Mouse (Mus musculus) ovary, postnatal 10 days (tissue): ENCODE results near the gene Igsf21.

Source experiments
- DNase-seq: peaks from one replicate; pipeline ENCODE4 v3.0.0; 2022; ENCODE audit warnings: low spot score

Gene Igsf21

DNA sequence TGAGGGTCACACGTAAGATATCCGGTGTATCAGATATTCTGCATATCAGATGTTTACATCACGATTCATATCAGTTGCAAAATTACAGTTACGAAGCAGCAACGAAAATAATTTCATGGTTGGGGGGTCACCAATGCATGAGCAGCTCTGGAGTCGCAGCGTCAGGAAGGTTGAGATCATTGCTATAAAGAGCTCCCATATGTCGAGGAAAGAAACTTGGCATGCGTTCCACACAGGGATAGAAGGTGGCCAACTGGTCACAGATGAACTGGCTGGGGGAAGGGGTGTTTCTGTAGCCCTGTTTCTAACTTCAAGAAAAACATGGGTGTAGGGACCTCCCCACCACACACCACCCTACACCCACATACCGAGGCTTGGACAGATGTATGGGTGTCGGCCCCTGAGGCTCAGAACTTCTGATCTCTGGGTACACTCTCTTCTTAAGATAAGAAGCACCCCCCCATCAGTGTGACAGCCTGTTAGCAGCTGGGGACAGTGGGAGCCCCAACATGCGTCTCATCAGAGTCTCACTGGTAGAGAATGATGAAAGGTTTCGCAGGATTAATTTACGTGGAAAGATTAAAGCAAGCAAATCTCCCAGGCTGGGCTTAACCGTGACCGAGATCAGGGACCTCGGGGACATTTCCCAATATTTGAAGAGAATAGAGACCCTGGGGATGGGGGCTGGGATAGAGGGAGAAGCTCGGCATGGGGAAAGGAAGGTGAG lies 54.1 kb downstream of the Igsf21 start:
- DNase-seq, result no peak

DNA sequence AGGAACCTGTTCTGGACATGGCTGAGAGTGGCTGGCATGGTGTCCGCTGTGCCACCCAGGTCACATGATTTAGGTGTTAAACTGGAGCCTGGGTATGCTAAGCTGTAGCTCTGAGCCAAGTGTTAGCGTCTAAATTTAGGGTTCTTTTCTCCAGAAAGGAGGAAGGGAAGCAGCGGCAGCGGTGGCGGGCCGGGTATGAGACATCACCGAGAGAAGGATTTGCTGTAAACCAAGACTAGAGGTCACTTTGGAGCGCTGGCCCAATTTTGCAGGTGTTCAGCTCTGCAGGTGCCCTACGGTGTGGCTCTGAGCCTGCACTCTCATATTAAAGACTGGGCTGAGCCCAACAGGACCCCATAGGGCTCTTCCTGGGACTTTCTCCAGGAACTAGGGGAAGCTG lies 57.0 kb downstream of the Igsf21 start:
- DNase-seq, result no peak

DNA sequence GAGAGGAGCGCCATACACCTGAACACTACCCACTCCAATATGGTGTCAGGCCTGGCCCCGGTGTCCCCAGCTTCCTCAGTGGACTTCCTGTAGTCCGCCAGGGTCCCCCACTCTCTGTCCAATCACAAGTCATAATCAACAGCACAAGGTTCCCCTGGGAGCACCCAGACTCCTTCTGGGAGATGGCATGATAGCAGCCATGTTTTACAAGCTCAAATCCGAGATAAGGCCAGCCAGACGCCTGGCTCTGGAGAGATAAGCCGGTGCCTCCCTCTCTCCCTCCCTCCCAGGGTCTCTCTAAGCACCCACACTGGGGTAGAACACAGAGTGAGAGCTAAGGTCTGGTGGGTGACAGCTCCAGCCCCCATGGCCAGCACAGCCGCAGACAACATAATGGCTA lies 58.0 kb downstream of the Igsf21 start:
- DNase-seq, result no peak

DNA sequence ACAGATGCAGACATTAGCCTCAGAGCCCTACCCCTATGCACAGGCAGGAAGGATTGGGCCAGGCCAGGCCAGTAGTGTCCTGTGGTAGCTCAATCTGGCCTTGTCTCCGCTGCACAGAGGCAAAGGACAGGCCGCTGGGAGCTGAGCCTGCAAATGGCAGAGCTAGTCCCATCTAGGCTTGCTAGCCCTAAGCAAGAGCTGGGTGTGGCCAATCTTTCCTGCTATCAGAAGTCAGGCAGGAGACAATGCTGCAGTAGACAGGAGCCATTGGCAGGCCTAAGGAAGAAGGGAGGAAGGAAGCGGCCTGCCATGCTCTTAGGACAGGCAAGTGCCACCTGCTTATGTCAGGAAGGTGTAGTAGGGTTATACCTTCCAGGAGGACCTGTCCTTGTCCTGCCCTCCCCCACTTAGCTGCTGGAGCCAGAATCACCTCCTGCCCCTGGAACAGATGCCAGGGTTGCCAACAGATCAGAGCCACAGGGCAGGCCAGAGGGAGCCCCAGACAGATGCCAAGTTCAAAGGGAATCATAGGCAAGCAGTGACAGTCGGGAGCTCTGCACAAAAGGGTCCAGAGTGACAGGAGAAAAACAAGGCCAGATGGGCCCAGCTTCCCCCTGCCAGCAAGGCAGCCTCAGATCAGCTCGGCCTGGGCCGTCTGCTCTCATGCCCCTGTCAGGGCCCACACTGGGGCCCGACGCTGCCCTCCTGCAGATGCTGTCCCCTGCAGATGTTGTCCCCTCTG lies 59.0 kb downstream of the Igsf21 start:
- DNase-seq, result no peak

DNA sequence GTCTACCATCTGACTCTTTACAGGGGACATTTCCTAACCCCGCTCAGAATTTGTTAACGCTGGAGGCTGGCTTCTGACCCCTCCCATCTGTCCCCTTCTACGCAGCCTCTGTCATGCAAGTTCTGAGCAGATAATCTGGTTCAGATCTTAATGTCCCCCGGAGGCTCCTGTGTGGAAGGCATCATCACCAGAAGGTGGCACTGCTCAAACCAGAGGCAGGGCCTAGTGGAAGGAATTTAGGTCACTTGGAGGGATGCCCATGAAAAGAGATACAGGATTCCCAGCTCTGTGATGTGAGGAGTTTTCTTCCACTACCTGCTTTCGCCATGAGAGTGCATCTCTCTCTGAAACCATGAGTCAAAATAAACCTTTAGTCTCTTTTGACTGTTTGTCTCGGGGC lies 67.0 kb downstream of the Igsf21 start:
- no peak for DNase-seq

DNA sequence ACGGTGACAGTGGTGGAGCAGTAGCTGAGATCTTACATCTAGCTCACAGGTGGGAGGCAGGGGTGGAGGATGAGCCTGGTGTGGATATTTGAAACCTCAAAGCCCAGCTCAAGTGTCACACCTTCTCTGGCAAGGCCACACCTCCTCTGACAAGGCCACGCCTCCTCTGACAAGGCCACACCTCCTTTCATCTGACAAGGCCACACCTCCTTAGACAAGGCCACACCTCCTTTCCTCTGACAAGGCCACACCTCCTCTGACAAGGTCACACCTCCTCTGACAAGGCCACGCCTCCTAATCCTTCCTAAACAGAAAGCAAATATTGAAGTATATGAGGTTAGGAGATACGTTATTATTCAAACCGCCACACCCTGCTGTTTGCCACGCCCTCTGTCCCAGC lies 69.5 kb downstream of the Igsf21 start:
- DNase-seq, result no peak

DNA sequence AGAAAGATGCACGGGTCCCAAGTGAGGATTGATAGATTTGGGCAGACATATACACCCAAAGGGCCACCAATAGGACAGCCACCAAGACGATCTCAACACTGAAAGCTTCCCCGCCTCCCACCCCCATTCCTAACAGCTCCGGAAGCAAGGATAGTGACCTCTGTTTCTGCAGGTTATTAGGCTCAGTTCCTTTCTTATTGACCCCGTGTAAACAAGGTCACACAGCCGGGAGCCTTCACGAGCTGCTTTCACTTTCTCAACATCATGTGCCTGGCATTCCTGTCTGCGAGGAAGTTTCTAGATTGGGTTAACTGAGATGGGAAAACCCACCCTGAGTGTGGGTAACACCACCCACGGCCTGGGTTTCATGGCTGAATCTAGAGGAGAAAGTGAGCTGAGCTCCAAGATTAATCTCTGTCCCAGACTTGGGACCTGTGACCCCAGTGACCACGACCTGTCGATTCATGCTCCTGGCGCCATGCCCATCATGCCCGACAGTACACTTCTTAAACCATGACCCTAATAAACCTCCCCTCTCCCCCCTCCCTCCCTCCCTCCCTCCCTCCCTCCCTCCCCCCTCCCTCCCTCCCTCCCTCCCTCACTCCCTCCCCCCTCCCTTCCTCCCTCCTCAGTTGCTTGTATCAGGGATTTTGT lies 72.7 kb downstream of the Igsf21 start:
- DNase-seq, result no peak

DNA sequence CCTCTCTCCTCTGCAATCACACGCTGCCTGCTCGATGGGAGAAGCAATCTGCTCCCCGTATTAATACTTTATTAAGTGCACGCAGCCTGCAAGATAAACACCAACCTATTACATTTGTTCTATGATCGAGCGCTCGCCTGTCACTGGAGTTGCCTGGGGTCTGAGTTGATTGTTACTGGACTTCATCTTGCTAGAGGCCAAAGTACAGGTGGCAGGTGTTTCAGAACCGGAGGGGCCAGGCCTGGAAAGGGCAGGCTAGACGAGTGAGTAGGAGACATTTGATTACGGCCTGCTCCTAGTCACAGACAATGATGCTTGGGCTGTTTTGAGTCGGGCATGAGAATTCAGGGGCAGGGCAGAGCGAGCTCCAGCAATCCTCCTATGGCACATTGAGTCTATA lies 73.5 kb downstream of the Igsf21 start:
- DNase-seq, result no peak

DNA sequence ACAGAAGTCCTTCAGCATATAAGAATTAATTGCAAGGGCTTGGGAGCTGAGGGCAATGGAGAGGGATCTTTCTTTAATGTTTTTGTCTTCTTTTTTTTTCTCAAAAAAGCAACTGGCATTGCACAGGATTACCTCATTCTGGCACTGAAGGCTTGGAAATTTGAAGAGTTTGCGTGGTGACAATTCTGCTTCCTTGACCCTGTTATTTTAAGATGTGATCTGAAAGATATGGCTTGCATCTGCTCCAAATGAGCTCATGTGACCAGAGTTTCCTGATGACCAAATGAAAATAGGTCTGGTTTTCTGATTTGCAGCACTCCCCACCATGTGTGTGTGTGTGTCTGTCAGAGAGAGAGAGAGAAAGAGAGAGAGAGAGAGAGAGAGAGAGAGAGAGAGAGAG lies 74.7 kb downstream of the Igsf21 start:
- DNase-seq, result no peak

DNA sequence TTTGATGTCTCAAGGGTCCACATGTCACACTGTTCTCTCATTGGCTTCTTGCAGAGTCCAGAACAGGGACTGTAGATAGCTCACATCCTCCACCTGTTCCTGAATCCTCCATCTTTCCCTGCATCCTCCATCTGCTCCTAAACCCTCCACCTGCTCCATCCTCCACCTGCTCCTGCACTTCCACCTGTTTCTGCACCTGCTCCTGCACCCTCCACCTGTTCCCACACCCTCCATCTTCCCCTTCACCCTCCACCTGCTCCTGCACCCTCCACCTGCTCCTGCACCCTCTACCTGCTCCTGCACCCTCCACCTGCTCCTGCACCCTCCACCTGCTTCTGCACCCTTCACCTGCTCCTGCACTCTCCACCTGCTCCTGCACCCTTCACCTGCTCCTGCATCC lies 75.4 kb downstream of the Igsf21 start:
- DNase-seq, result no peak

DNA sequence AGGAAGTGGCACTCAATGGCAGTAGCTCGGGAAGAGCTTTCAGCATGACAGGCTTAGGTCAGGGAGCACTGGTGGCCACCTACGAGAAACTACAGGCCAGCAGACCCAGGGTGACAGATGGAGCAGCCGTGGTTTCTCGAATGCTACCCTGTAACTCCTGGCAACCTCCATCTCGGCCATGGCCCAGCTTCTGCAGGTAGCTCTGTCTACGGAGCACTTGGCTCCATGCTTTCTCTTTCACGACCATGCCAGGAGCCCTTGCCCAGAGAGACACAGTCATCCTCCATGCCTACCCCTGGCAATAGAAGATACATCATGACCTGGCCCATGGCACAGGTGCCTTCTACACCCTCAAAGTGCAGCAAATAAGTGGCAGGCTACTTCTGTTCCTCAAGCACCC lies 80.7 kb downstream of the Igsf21 start:
- no peak for DNase-seq

DNA sequence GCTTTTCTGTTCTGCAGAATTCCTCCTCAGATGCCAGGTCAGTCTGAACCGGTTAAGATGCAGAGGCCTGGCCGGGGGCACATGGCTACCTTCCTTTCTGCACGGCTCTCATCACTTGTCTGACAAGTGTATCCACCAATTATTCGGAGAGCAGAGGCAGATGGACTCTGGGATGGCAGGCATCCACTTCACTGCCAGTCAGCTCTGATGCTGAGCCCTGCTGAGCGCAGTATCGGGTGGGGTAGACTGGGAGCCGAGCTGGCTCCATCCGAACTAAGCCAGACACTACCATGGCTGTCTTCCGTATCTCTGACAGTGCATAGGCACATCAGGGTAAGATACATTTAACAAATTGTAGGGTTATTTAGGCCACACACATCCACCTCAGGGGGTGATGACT lies 81.9 kb downstream of the Igsf21 start:
- no peak for DNase-seq

DNA sequence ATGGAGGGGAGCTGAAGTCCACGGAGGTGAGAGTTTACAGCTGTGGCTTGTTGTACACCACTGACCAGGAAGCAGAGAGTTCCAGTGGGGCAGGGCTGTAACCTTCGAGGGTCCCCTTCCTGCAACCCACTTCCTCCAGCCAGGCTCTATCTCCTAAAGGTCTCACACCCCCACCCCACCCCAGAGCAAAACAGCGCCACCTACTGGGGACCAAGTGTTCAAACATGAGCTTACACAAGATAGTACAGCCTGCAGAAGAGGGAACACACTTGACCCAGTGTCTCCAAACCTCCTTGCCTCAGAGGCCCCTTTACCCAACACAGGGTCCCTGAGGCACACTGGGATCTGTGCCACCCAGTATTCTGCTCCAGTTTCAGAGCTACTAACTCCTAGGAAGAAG lies 87.0 kb downstream of the Igsf21 start:
- no peak for DNase-seq

DNA sequence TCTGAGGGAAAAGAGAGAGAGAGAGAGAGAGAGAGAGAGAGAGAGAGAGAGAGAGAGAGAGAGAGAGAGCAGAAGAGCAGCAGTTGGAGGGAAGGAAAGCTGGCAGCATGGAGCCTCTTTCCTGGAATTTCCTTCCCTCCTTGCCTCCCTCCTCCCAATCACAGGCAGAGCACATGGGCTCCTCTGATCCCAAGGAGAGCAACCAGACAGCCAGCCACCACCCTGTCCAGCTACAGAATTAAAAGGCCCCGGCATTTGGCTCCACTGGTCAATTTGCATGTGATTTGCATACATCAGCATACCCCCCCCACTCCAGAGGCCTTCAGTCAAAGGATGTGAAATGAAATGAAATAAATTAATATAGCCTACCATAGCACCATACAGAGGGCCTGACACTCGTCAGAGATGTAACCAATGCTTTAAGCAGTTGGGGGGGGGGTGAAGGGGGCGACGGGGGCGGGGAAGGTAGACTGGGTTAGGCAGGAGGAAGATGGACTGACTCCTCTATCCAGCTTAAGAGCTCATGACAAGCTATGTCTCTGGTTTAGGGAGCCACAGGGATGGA lies 91.6 kb downstream of the Igsf21 start:
- no peak for DNase-seq

DNA sequence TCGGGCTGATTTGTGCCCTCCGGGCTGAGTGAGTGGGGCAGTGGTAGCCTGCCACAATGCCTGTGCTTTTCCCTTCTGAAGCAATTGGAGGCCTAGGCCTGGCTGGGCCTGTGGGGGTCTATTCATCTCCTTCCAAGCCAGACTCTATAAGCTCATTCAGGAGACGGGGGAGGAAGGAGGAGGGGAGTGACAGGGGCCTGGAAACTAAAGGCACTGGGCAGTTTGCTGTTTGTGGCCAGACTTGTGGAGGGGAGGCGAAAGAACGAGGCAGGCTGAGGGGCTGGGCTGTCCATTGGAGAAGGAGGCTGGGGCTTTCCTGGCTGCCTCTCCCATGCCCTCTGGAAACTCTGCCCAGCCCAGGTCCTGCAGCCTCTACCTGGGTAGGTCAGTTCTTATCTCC lies 92.1 kb downstream of the Igsf21 start:
- no peak for DNase-seq

DNA sequence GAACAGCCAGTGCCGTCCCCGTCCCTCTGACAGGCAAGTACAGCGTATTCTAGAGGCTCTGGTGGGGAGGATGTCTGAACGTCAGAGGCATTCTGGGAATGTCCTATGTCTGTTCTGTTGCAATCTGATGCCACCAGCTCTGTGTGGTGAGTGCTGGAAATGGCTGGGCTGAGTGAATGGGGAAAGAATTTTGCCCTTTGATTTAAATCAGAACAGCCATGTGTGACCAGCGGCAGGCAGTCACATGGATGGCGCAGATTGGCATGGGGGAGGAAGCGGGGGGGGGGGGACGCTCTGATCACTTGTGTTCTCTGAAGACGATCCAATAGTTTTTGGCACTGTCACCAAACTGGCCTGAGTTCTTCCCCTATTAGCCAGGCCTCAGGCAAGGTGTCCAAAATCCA lies 92.9 kb downstream of the Igsf21 start:
- no peak for DNase-seq

DNA sequence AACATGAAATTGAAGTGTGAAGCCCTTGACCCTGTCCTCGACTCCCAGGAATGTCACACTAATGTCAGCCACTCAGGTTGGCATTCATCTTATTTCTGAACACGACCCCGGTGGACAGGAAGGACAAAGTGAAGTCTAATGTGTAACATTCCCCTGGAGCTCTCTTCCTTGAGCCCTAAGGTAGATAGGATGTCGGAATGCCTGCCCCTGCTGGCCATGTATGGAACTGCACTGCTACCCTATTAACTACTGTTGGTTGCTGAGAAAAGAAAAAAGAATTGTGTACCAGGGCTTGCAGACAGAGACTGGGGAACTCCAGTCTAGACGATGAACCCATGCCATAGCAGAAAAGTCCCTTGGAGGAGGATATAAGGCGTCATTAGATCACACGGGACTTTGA lies 93.5 kb downstream of the Igsf21 start:
- no peak for DNase-seq

DNA sequence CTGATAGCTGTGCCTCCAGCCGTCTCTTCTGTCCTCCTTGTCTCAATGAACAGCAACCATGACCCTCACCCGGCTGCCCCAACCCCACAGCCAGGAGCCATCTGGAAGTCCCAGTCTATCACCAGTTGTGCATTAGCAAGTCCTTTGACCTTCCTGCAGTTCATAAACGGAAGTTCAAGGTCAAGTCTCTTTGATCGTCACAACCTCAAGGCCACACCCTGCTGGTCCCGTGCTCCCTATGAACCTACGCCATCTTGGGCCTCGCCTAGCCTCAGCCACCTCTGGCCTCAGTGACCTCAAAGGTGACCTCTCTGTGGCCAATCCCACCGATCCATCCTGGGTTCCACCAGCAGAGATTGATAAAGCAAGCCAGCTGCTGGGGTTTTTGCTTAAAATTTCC lies 96.9 kb downstream of the Igsf21 start:
- DNase-seq, result no peak

DNA sequence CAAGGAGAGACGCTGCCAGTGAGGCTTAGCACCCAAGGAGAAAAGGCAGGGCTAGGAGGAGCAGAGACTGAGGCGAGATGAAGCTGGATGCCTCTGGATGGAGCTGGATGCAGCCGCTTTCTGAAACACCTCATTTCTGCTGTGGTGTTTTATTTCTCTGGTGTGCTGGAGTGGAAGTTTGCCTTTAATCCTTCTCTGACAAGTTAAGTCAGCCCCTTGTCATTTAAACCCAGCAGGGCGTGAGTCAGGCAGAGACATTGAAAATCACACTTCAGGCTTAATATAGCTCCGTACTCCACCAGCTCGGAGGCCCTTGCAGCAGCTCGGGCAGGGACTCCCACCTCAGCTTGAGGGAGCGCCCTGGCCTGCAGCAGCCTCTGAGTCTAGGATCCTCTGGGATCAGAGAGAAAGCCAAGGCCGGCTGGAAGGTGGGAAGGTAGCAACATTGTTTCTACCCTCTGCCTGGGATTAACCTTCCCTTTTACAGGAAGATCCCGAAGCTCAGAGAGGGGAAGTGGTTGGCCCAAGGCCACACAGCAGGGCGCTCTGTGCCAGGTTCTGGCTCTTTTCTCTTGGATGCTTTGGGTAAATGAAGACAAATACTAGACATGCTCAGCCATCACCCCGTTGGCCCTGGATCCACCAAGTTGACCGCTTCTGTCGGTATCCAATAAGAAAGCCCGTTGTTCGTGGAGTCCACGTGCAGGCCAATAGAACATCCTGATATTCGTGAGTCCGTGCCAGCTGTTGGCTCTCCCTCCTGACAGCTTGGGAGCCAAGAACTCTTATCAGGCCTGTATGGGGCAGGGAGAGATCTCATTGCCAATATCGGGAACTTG lies 98.5 kb downstream of the Igsf21 start:
- no peak for DNase-seq

DNA sequence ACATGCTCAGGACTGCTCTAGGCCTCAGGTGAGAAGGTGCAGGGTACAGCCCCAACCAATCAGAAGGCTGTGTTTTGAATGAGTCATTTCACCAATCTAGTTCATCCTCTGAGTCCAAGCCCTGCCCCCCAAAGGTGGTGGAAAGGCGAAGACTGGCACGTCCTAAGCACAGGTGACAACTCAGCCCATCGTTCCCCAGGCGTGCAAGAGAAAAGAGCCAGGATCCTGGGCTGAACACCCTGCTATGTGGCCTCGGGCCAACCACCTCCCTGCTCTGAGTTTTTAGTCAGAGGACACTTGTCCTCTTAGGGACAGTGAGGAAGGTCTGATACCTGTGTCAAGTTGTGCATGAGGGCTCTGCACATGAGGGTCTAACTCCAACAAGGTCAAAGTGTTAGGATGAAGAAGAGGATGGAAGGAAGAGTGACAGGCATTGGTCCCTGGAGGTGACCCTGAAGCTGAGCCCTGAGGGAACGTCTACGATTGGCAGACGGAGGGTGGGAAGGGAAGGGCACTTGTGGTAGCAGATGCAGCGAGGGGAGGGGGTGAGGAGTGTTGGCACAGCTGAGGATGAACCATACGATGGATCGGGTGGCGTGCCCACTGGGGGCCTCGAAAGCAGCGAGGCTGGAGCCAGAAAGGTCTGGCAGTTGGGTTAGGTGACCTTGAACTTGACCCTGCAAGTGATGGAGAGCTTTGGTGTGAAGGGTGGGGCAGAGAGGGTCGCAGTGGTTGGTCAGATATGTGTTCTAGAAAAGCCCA lies 99.3 kb downstream of the Igsf21 start:
- DNase-seq, result no peak

DNA sequence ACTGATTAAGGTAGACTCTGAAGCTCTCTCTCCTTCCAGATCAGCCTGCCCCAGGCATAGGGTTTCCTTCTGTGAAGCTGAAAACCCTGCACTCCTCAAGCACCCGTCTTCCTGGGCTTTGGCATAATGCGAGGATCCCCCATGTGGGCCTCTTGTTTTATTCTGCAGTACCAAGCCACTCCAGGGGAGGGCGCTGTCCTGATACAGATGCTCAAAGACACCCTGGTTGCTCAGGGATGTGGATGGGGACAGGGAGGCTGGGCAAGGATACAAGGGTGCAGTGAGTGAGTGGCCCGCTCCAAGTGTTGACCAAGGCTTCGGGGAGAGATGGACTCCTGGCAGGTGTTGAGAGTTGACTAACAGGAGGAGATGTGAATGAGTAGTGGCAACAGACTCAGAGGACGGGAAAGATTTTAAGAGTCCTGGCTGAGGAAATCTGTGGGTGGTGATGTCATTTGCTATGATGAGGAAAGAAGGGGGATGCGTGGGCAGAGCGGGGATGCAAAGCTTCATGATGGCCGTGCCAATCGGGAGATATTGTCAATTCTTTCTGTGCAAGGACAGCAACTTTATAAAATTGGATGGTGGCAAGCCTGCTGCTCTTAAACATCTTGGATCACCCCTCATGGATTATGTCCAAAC lies 102.6 kb downstream of the Igsf21 start:
- DNase-seq, result no peak
